Mouse (Mus musculus) limb, embryonic 10.5 days (tissue): ENCODE data around the gene Cdh22. TPM values are rescaled to one million over a fixed set of nuclear protein-coding genes. Genes with fewer than 3 reads are reported as not detected.
A peak's percentile ranks its signal among the peaks of the same experiment; 100 is the strongest.

Experiments
- DNase-seq: peaks from one replicate; pipeline ENCODE4 v3.0.0-alpha.2; 2017; ENCODE audit warnings: low spot score
- H3K27ac ChIP-seq: fragments of 300-500 bp; sonication (generic); 2 replicates; pipeline ENCODE4 v1.5.1; 2016; ENCODE audit warnings: mild to moderate bottlenecking
- H3K27me3 ChIP-seq: fragments of 300-500 bp; sonication (generic); 2 replicates; pipeline ENCODE4 v1.6.1; 2016; ENCODE audit warnings: low read depth, mild to moderate bottlenecking; ENCODE audit not compliant: poor library complexity, severe bottlenecking
- H3K36me3 ChIP-seq: fragments of 300-500 bp; sonication (generic); 2 replicates; pipeline ENCODE4 v1.6.1; 2016; ENCODE audit warnings: mild to moderate bottlenecking, moderate library complexity
- H3K4me1 ChIP-seq: fragments of 300-500 bp; sonication (generic); 2 replicates; pipeline ENCODE4 v1.6.1; 2016
- H3K4me3 ChIP-seq: fragments of 300-500 bp; sonication (generic); 2 replicates; pipeline ENCODE4 v1.5.1; 2016; ENCODE audit warnings: mild to moderate bottlenecking, moderate library complexity
- H3K9me3 ChIP-seq: fragments of 300-500 bp; sonication (generic); replicated peaks from 2 replicates; pipeline ENCODE4 v1.6.1; 2016; ENCODE audit warnings: mild to moderate bottlenecking
- WGBS: fragments of 180-500 bp; shearing (Covaris S2); methylation state at CpG from one replicate; pipeline ENCODE4 v1.1.7; 2016; 5-methylcytosine and 5-hydroxymethylcytosine counted together
- polyA plus RNA-seq: library from polyadenylated mRNA; unstranded; fragments of >200 nt; fragmentation: Nextera tagmentation; extraction: Ambion mirVana; gene quantifications from 2 replicates; pipeline ENCODE4 v1.2.1, GENCODE M21; 2016

The Cdh22 gene
- polyA plus RNA-seq, 1 experiment from 2014 or later: 0.94 TPM

DNA sequence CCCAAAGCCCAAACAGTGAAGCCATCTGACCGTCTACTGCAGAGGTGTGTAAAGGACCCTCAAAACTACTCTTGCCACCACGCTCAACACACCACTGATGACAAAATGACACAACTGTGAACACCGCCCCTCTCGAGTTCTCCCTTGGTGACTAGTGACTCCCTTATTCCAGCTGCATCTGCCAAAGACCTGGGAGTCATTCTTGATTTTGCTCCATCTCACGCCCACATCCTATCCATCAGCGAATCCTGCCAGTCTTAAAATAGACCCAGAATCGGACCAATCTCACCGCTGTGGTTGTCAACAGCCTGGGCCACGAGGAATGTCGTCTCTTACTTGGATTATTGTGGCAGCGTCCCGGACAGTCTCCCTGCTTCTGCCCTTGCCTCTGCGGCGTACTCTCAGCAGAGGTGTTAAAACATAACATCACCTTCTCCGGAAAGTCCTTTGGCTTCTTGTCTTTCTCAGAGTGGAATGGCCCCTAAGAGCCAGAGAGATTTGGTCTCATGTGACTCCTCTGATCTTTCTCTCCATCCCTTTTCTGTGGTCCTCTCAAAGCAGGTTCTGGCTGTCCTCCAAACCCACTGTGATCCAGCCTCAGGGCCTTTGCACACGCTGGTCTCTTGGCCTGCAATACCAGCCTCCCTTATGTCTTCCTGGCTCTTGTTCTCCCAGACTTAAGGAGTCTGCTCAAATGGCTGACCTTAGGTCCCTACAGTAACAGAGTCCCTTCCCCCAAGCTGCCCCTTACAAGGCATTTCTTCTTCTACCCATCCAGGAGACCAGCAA lies 17.1 kb downstream of the Cdh22 start:
- peaks cover 35% of the 10 kb centered on the region for H3K4me1 ChIP-seq
- H3K36me3 ChIP-seq: no peaks in the 10 kb centered on the region
- no peak overlapping the region for H3K4me3 ChIP-seq
- H3K27me3 ChIP-seq: peaks cover 100% of the 10 kb centered on the region
- 88% methylated on average over 16 of the region's 16 CpGs for WGBS
- H3K9me3 ChIP-seq: no peaks in the 10 kb centered on the region
- H3K27ac ChIP-seq: no peak overlapping the region
- DNase-seq: no peak

DNA sequence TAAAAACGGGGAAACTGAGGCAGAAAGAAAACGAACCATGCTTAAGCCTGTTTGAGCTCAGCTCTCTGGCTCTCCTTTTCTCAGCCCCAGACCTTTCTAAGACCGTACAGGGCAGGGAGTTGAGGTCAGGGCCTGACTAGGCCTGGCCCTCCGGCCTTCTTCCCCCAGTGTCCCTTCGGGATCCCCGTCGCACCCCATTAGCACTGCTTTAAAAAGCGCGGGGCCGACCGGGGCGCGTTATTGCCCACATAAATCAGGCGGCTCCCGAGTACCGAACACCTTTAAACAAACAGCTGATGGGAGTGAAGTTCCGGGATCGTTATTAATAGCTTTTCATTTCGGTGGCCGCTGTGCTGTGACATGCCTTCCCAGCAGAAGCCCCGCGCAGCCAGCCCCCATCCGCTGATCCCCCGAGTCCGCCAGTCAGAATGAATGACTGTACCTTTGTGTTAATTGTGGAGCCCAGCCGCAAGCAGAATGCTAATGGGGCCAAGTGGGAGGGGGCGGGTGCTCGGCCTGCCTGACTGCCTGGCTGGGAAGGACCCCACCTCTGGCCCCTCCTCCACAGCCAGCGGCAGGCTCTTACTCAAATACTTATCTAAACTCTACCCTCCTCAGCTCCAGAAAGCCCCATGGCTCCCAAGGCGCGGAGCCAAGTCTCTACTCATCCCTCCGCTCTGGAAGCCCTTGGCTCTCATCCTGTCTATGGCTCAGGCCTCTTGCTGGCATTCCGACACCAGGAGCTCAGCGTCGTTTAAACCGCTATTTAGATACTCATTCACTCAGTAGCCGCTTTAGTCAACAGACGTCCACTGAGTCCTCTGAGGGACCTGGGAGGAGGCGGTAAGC lies 19.3 kb downstream of the Cdh22 start:
- Histone ChIP-seq H3K36me3 (no peaks in the 10 kb centered on the region), H3K27ac (peak overlapping the region; percentile 25; the same call in 1 of the 2 replicates), H3K27me3 (peaks cover 100% of the 10 kb centered on the region), H3K4me3 (peak overlapping the region; percentile 43), H3K9me3 (no peaks in the 10 kb centered on the region), H3K4me1 (peaks cover 52% of the 10 kb centered on the region)
- peak; percentile 65 for DNase-seq
- WGBS: 3% methylated on average over 39 of the region's 39 CpGs

DNA sequence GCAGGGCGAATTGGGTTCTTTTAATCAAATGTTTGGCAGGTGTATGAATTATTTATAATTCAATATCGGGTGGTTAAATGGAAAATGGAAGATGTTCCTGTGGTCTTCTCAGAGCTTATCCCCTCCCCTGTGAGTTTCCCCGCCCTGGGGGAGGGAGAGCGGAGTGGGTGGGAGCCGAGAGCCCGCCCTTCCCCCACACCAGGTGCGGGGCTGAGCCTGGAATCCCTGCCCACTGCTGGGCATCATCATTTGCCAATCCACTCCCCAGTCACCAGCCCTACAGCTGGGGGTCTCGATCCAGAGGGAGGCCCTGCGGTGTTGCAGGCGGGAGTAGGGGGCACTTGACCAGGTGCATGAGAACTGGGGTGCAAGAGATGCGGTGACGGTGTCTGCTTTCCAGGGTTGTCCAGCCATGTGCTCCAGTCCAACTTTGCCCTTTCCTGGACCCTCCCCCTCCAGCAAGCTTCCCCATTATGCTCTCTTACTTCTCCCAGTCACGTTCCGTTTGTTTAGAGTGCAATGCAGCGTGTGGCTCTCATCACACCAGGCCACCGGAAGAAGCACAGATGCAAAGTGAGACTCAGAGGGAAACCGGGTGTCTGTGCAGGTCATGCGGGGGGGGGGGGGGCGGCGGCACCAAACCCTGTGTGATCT lies 23.1 kb downstream of the Cdh22 start:
- 1% methylated on average over 20 of the region's 20 CpGs for WGBS
- Histone ChIP-seq H3K9me3 (no peaks in the 10 kb centered on the region), H3K27ac (peak overlapping the region; percentile 58; the same call in 1 of the 2 replicates), H3K4me1 (peaks cover 52% of the 10 kb centered on the region), H3K4me3 (peak overlapping the region; percentile 39), H3K36me3 (no peaks in the 10 kb centered on the region), H3K27me3 (peaks cover 98% of the 10 kb centered on the region)
- peak; percentile 50 for DNase-seq

DNA sequence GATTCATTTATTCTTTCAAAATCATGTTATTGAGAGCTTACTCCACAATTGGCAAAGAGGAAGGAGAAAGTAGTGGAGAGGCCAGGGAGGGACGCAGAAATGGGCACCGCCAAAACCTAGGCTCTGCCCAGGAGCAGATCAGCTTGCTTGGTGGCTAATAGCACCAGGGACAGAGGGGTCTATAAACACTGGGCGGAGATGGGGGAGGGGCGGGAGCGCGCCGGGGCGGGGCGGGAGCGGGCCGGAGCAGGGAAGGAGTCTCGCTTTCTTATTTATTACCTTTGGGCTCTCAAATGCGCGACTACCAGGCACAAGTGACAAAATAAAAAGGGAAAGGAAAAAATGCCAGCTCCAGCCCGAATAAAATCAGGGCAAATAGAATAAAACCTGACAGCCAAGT lies 23.7 kb downstream of the Cdh22 start:
- peaks cover 47% of the 10 kb centered on the region for H3K4me1 ChIP-seq
- DNase-seq: peak; percentile 63

DNA sequence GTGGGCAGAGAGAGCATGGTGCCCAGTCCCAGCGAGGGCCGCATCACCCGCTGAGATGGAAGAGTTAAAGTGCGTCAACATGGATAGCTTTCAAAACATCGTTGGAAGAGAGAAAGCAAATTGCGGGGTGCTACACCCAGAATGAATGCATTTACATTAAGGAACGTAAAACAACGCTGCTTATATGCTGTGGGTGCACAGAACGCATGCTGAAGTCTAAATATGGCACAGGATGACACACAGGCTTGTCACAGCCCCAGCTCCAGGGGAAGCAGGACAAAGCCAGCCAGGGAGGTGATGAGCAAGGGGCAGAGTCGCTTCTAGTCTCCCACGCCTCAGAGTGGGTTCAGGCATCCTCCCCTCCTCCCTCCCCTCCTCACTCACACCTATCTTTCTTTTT lies 27.0 kb downstream of the Cdh22 start:
- Histone ChIP-seq H3K36me3 (no peaks in the 10 kb centered on the region), H3K27me3 (peaks cover 91% of the 10 kb centered on the region), H3K4me1 (peaks cover 43% of the 10 kb centered on the region), H3K27ac (no peak overlapping the region), H3K9me3 (no peaks in the 10 kb centered on the region), H3K4me3 (no peak overlapping the region)
- DNase-seq: no peak
- WGBS: 71% methylated on average over 11 of the region's 11 CpGs

More for the DNA sequence above, 23.7 kb downstream of the Cdh22 start:
- no peaks in the 10 kb centered on the region for H3K9me3 ChIP-seq
- H3K4me3 ChIP-seq: peak overlapping the region; percentile 39
- H3K27me3 ChIP-seq: peaks cover 98% of the 10 kb centered on the region
- WGBS: under 1% methylated on average over 15 of the region's 15 CpGs
- no peak overlapping the region for H3K27ac ChIP-seq
- H3K36me3 ChIP-seq: no peaks in the 10 kb centered on the region

DNA sequence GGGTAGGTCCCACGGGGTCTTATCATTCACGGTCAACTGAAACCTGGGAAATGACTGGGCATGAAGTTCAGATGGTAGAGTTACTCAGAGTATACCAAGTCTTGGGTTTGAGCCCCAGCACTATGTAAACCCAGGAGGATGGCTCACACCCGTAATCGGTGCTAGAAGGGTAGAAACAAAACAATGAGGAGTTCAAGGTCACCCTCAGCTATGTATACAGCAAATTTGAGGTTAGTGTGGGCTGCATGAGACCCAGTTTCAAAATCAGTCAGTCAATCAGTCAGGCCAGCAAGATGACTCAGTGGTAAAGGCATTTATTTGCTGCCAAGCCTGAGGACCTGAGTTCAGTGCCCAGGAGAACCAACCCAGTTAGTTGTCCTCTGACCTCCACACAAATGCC lies 27.6 kb downstream of the Cdh22 start:
- H3K4me3 ChIP-seq: no peak overlapping the region
- no peaks in the 10 kb centered on the region for H3K36me3 ChIP-seq
- WGBS: 83% methylated on average over 4 of the region's 4 CpGs
- peaks cover 85% of the 10 kb centered on the region for H3K27me3 ChIP-seq
- H3K4me1 ChIP-seq: peaks cover 43% of the 10 kb centered on the region
- H3K27ac ChIP-seq: no peak overlapping the region
- H3K9me3 ChIP-seq: no peaks in the 10 kb centered on the region
- DNase-seq: no peak

DNA sequence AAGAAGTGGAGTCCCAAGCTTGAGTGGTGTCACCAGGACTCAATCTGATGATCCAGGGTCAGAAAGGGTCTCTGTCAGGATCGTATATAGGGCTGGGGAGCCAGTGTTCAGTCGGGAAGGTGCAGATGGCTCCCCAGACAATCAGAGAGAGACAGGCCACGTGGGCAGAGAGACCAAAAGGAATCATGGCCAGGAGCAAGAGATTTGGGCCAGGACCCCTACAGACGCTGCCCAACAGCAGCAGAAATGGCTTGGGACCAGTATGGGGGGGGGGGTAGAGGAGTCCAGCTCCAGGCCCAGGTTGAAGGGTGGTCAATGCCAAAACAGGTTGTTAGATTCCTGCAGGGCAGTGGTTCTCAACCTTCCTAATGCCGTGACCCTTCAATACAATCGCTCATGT lies 29.2 kb downstream of the Cdh22 start:
- Histone ChIP-seq H3K9me3 (no peaks in the 10 kb centered on the region), H3K4me3 (no peak overlapping the region), H3K4me1 (peaks cover 43% of the 10 kb centered on the region), H3K27ac (no peak overlapping the region), H3K36me3 (no peaks in the 10 kb centered on the region), H3K27me3 (peaks cover 84% of the 10 kb centered on the region)
- DNase-seq: no peak
- WGBS: 69% methylated on average over 6 of the region's 6 CpGs

DNA sequence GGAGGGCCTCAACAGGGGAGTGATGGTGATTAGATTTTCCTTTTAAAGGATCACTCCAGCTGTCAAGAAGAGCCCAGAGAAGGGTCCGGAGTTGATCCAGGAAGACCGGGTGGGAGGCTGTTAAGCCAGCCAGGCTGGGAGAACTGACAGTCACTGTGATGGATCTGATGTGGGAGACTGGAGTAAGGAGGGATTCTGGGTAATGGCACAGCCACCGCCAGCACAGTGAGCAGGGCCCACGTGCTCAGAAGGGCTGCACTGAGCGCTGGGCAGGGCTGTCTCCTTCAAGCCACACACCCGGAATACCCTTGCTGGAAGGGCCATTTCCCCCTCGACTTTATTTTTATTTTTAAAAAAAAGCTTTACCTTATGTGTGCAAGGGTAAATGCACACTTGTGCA lies 29.7 kb downstream of the Cdh22 start:
- H3K27me3 ChIP-seq: peaks cover 84% of the 10 kb centered on the region
- DNase-seq: no peak
- no peak overlapping the region for H3K27ac ChIP-seq

DNA sequence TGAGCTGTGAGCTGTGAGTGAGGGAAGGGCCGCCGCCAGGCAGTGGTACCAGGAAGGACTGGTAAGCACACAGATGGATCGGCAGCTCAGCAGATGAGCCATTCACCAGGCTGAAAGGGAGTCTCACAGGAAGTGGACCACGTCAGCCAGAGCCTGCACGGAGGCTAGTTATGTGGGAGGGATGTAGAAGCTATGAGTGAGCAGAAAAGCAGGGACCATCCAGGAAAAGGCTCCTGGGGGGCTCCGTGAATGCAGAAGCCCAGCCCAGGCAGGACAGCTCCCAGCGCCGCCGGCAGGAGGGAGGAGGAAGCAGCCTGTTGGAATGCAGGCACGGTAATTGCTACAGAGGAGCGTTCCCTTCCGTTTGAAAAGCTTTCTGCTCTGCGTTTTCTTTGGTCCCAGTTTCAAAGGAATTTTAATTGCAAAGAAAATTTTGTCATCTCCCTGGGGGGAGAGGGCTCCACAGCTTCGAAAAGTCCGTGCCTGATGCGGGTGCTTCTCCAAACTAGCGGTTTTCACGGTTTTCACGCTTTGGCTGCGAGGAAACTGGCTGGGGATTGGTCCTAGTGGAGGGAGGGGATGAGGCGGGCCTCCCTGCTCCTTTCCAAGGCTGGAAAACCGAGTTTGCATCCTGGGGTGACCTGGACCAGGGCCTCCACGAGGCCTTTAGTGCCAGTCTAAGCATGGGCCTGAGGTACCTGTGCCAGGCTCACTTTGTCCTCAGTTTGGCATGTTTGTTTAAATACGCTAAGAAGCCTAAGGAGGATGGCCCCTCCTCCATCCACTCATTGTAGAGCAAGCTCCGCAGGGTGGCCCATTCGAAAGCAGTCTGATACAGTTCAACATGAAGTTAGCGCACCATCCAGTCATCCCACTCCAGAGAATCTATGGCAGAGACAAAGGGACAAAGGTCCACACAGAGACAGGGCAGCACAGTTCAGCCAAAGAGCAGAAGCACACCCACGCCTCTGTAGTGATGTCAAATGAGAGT lies 32.6 kb downstream of the Cdh22 start:
- peaks cover 85% of the 10 kb centered on the region for H3K27me3 ChIP-seq
- no peaks in the 10 kb centered on the region for H3K9me3 ChIP-seq
- WGBS: 6% methylated on average over 28 of the region's 28 CpGs
- H3K4me1 ChIP-seq: peaks cover 59% of the 10 kb centered on the region
- H3K36me3 ChIP-seq: no peaks in the 10 kb centered on the region
- peak overlapping the region; percentile 44 for H3K4me3 ChIP-seq
- peak overlapping the region; percentile 81 for H3K27ac ChIP-seq
- peak; percentile 67 for DNase-seq

More for the DNA sequence above, 29.7 kb downstream of the Cdh22 start:
- peaks cover 45% of the 10 kb centered on the region for H3K4me1 ChIP-seq
- no peaks in the 10 kb centered on the region for H3K36me3 ChIP-seq
- H3K9me3 ChIP-seq: no peaks in the 10 kb centered on the region
- no peak overlapping the region for H3K4me3 ChIP-seq
- WGBS: 24% methylated on average over 7 of the region's 7 CpGs

DNA sequence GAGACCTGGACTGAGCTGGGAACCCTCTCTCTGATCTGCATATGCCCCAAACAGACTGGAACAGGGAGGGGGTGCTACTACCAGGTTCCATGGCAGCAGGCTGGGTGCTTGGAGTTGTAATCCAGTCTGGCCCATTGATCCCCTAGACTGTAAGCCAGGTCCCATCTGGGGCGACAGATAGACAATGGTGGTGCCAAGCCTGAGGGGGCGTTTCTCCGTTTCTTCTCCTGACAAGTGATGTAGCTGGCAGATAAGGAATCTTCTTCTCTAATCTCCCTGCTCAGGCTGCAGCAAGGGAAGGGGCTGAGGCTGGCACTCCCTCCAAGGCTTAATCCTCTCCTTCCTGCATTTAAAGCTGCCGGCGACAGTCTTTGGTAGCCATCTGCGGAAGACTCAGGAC lies 37.1 kb downstream of the Cdh22 start:
- H3K9me3 ChIP-seq: no peaks in the 10 kb centered on the region
- H3K27ac ChIP-seq: no peak overlapping the region
- no peaks in the 10 kb centered on the region for H3K36me3 ChIP-seq
- no peak for DNase-seq
- H3K4me1 ChIP-seq: peaks cover 72% of the 10 kb centered on the region
- H3K4me3 ChIP-seq: no peak overlapping the region
- WGBS: 66% methylated on average over 6 of the region's 6 CpGs
- peaks cover 94% of the 10 kb centered on the region for H3K27me3 ChIP-seq

DNA sequence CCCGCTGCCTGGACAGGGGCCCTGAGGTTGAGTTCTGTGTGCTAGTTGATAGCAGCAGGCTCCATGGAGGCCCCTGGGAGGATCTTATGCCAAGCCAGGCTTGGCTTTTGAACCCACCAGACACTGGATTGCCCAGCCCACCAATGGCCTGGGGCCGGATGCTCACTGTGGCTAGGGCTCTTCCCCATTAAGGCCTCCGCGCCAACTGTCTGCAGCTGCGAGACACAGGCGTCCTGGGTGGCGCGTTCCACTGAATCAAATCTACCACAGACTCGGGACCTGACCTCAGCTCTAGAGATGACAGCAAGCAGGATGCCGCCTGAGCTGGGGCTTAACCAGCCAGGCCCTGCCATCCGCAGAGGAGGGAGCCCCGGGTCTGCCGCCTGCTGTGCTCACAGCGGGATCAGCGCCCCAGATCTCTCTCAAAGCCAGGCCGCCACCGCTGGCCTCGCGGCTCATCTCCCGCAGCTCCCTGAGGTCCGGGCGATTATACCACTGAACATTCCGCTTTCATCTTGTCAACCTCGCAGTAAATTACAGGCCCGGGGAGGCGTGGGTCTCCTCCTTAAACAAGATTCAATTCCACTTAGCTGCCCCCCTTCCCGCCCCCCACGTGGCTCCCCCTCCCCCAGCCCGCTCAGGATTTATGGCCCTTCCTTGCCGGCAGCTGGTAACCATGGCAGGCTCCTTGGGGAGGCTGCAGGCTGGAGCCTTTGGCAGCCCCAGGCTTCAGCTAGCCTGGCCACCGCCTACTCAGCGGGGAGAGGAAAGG lies 39.1 kb downstream of the Cdh22 start:
- Histone ChIP-seq H3K27me3 (peaks cover 99% of the 10 kb centered on the region), H3K36me3 (no peaks in the 10 kb centered on the region), H3K9me3 (no peaks in the 10 kb centered on the region), H3K27ac (peak overlapping the region; percentile 81), H3K4me1 (peaks cover 53% of the 10 kb centered on the region), H3K4me3 (peak overlapping the region; percentile 34)
- DNase-seq: peak; percentile 78
- 2% methylated on average over 32 of the region's 32 CpGs for WGBS
